Mouse (Mus musculus) C2C12 (cell line): ENCODE results near the gene Frmd8.

Source experiments
- CEBPB ChIP-seq: IDR thresholded peaks from one replicate; pipeline ENCODE4 v1.6.1; 2011; ENCODE audit warnings: low read depth, mild to moderate bottlenecking, control low read depth, moderate library complexity
- CTCF ChIP-seq: IDR thresholded peaks from one replicate; pipeline ENCODE4 v1.5.1; 2011; ENCODE audit not compliant: control insufficient read depth, insufficient read depth, insufficient read length
- FOSL1 ChIP-seq: IDR thresholded peaks from one replicate; pipeline ENCODE4 v1.8.0; 2011; ENCODE audit warnings: mild to moderate bottlenecking, low read length; ENCODE audit not compliant: poor library complexity, insufficient read depth, severe bottlenecking
- MAX ChIP-seq: IDR thresholded peaks from one replicate; pipeline ENCODE4 v1.6.1; 2011; ENCODE audit warnings: mild to moderate bottlenecking, control low read depth
- MYOG ChIP-seq: IDR thresholded peaks from one replicate; pipeline ENCODE4 v1.6.1; 2011; ENCODE audit not compliant: control insufficient read depth, insufficient read length; ENCODE audit errors: extremely low read depth
- USF1 ChIP-seq: IDR thresholded peaks from one replicate; pipeline ENCODE4 v1.6.1; 2011; ENCODE audit warnings: low read depth, mild to moderate bottlenecking, control low read depth, moderate library complexity

- TF ChIP-seq CTCF (no peak), CEBPB (no peak), MAX (no peak), FOSL1 (no peak), MYOG (no peak), USF1 (no peak)
These were observed 7.0 kb downstream of the Frmd8 start for GRCm38 (mm10) chr19:5868096-5868495.
